Mouse (Mus musculus): ENCODE measurements around the gene Sun1.

- TF ChIP-seq CTCF (IDR thresholded peaks at IDR 0.05; ENCODE audit: extremely low read depth, insufficient read depth, insufficient read length, insufficient replicate concordance) = no peak
- TF ChIP-seq POLR2A (IDR thresholded peaks at IDR 0.05; ENCODE audit: low read depth, low read length) = no peak
Measured at GRCm38 (mm10) chr5:139228318-139228717, 27.9 kb downstream of the Sun1 start.
